Mouse (Mus musculus): ENCODE results near the gene Asic3. TPM values are rescaled to one million over a fixed set of nuclear protein-coding genes. Genes with fewer than 3 reads are reported as not detected.

The Asic3 gene
- total RNA-seq, 2 experiments from 2014 or later: 0.19 TPM; not detected in 1

DNA sequence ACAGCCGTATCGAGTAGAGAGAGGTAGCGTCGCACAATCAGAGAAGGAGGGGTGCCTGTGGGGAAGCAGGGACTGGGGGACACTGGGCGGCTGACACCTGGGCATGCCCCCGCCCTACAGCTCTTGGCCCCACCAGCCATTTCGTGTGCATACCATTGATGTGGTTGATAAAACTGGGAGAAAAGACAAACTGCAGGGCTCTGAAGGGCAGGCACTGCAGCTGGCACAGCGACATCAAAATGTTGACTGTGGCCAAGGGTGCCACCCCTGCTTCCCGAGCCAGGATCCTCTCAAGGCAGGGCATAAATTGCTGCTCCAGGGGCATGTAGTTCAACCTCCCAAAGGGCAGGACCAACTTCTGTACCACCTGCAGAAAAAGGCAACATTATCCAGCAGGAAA is 28.8 kb downstream of the Asic3 start:
- no peak for DNase-seq (ENCODE audit: extremely low spot score in 1 of 2, low spot score in 2 of 2)
- intact Hi-C loops (cut with DNase I): no loop called here

DNA sequence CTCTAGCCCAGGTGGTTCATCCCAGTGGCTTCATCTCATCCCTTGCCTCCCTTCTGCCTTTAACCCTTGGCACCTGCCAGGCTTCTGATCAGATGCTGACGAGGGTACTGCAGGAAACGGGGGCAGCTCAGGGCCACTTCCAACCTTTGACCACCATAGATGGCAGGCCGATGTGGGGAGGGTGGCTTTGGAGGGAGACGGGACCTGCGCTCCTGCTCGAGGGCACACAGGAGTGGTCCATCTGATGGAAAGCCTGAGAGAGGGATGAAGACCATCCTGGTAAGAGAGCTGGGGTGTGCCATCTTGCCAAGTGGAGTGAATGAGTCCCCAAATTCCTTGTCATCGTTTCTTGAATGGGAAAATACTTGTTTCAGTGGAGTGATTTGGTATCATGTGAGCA is 30.0 kb downstream of the Asic3 start:
- intact Hi-C loops (cut with DNase I): no loop called here

DNA sequence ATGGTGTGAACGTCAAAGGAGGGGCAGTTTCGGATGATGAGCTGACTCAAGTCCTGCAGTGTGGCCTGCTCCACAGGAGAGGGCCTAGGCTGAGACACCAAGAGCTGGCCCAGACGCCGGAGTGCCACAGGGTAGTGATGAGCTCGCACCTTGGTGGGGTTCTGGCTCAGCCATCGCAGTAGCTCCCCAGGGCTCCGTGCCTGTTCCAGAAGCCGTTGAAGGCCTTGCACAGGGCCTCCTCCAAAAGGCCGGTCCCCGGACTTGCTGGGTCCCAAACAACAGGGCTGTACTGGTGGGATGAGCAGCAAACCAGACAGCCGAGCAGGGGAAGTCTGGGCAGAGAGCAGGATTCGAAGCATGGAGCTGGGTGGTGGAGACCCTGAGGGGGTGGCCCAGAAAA is 30.7 kb downstream of the Asic3 start:
- intact Hi-C loops (cut with DNase I): loop anchor here (2.0 kb wide), 1 partner anchor 19 kb away; no protein-coding TSS in a partner anchor
- peak in 1 of 2 experiments; percentile 45 for DNase-seq (ENCODE audit: extremely low spot score in 1 of 2, low spot score in 2 of 2)

More for the DNA sequence above, 30.0 kb downstream of the Asic3 start:
- DNase-seq (ENCODE audit: extremely low spot score in 1 of 2, low spot score in 2 of 2): no peak

DNA sequence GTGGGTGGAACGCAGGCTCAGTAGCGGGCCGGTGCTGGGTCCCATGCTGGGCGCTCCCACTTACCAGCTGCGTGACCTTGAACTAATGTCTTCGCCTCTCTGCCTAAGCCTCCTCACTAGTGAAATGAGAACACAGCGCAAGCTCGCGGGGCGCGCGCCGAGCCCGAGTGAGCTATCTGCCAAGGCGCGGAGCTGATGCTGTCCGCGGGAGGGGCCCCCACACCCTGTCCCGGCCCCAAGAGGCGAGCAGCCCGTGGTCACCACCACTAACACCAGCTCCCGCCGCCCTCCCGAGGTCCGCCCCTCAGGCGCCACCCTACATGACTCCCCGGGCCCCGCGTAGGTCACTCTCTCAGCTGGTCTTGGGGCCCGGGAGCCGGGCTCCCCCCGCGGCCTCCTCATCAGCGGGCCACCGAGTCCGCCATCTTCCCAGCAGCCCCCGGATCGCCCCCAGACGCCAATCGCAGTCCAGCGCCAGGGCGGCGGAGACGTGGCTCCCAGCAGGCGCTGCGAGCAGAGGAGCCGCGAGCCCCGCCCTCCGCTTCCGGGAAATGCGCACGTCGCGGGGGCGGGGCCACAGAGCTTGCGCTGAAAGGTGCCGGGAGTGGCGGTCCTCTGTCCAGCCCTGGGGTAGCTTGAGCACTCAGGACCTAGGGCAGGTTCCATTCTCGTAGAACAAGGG is 31.7 kb downstream of the Asic3 start, which contains the start of gene Fastk:
Gene Fastk, minus strand, starts transcription at position 542 of the 682 bp plus-strand sequence.
- intact Hi-C loops (cut with DNase I): loop anchor here (2.0 kb wide), 1 partner anchor 20 kb away; no protein-coding TSS in a partner anchor
- DNase-seq (ENCODE audit: extremely low spot score in 1 of 2, low spot score in 2 of 2): peak; percentile 86 to 97

DNA sequence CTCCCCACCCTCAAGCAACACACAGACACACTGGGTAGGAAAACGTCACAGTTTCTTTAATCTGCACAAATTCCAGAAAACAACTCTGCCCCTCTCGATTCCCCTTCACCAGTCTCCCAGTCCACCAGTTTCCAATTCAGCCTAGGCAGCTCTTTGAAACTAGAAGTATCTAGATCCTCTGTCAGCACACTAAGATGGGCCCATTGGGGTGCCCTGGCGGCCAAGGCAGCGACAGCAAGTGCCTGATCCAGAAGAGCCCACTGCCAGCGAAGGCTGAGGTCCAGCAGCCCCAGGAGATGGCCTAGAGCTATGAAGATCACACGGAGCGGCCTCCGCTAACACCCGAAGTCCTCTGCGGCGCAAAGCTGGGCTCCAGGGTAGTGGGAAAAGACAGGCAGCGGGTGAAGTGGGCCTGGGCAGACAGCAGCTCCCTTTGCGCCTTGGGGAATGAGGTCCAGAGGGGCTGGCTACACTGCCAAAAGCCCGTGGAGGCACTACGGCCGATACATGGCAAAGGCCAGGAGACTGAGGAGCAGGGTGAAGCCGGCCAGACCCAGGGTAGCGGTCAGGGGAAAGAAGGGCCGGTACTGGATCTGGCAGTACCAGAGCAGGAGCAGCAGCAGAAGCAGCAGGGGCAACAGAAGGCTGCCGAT is 32.4 kb downstream of the Asic3 start:
- intact Hi-C loops (cut with DNase I): loop anchor here (2.0 kb wide), 1 partner anchor 21 kb away; no protein-coding TSS in a partner anchor
- DNase-seq (ENCODE audit: extremely low spot score in 1 of 2, low spot score in 2 of 2): no peak

DNA sequence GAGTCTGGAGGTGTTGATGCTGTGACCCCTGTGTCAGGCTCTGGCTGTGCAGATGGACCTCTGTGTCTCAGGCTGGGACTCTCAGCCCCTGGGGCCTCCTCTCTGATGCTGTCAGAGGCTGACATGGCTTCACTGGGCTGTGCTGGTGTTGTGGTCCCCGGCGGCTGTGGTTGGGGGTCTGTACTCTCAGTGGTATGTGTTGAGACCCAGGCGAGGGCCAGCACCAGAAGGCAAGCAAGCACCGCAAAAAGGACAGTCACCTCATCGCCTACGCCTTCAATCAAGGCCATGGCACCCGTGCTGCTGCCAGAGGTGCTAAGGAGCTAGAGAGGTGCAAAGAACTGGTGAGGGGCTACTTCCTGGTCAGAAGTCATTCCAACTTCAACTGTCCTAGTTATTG is 33.4 kb downstream of the Asic3 start:
- DNase-seq (ENCODE audit: extremely low spot score in 1 of 2, low spot score in 2 of 2): peak in 1 of 2 experiments; percentile 29
- intact Hi-C loops (cut with DNase I): no loop called here

DNA sequence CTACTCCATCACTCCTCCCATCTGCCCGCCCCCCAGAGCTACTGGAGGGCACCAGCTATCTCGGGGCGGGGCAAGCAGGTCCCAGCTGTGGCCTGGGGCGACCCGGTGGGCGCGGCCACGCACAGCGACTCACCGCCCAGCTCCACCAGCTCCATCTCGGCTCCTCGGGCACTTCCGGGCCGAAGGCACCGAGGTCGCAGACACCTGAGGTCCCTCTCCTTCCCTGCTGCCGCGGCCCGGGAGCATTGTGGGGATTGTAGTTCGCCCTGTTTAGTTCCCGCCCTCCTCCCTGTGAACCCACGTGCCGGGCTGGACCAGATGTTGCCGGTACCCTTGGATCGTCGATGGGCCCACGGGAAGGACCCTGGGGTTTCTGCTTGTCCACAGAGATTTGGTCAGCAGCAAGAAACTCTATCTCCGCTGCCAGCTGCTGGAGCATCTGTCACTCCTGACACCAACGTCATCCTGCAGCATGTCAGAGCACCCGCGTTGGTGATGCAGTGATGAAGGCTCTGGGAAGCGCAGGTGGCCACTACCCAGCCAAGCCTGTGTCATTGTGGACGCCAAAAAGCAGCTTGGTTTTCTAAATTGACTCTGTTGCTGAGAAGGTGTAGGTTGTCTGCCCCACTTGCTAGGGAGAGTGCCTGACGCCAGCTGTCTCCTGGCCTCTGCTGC is 34.6 kb downstream of the Asic3 start, which contains the start of gene Tmub1:
Gene Tmub1, minus strand, starts transcription at position 231 of the 675 bp plus-strand sequence.
- DNase-seq (ENCODE audit: extremely low spot score in 1 of 2, low spot score in 2 of 2): peak; percentile 76 to 88
- intact Hi-C loops (cut with DNase I): no loop called here

DNA sequence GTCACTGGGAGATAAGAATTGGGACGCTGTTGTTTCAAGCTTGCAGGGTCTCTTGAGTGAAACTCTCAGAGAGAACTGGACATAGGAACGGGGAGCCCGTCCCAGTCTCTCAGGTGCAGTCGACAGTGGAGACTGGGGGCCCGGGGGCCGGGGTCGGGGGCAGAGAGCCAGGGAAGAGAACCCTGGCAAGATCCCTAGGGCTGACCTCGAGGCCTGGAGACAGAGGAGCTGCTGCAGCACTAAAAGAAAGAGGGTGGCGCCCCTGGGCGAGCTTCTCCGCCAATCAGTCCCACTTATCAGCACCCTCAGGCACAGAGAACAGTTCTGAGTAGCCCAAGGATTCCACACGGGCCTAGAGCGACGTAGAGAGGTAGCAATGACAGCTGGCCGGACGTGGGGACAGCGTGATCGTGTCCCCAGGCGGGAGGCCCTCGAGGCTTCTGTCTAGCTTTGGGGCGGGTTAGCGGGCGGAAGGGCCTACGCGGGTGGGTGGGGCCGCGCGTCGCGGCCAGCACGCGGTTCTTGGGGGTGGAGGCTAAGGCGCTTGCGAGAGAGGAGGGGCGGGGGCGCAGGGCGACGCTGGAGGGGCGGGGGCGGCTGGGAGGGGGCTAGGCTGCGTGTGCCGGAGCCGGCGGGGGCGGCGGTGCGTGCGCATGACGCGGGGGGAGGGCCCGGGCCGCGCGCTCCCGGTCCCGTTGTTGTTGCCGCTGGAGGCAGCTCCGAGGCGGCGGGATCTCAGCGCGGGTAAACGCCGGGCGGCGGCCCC is 38.3 kb downstream of the Asic3 start:
- intact Hi-C loops (cut with DNase I): loop anchor here (2.0 kb wide), 1 partner anchor 19 kb away; no protein-coding TSS in a partner anchor
- peak; percentile 81 to 95 for DNase-seq (ENCODE audit: extremely low spot score in 1 of 2, low spot score in 2 of 2)

DNA sequence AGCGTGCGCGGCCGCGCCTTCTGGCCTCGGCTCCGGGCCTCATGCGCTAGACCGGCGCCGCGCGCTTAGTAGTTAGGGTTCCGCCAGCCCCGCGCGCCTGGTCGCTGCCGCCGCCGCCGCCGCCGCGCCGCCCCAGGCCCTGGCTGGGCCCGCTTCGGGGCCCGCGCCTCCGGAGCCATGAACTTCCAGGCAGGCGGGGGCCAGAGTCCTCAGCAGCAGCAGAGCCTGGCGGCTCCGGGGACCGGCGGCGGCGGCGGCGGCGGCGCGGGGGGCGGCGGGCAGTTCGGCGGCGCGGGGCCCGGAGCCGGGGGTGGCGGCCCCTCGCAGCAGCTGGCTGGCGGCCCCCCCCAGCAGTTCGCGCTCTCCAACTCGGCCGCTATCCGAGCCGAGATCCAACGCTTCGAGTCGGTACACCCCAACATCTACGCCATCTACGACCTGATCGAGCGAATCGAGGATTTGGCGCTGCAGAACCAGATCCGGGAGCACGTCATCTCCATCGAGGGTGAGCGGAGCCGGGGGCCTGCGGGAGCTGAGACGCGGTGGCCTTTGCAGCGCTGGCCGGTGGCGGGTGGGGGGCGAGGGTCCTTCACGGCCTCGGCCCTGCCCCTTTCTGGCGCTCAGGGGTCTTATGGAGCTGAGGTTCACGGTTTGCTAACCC is 39.0 kb downstream of the Asic3 start, which contains the start of gene Agap3:
Gene Agap3, plus strand, starts transcription at position 148 of the 661 bp plus-strand sequence.
- intact Hi-C loops (cut with DNase I): loop anchor here (2.0 kb wide), 1 partner anchor 19 kb away; no protein-coding TSS in a partner anchor

DNA sequence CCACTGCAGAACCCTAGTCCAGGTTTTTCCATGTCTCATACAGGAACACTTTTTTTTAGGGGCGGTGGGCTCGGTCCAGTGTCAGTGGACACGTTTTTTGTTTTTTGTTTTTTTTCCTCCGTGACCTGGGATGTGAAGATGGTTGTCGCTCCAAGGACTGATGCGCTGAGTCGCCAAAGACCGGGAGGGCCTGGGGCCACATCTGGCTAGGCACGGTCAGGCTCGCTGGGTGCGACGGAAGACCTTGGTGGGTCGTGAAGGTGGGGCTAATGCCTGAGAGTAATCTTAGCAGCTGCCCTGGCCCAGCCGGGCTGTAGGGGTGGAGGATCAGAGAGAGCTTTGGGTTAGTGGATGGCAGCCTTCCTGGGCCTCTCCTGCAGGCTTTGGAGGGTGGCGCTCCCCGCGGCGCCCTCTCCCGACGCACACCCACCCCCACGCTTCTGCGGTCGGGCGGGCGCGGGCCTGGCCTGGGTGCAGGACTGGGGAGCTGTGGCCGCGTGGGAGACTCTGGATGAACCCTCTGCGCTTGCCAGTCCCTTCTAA is 39.6 kb downstream of the Asic3 start:
- intact Hi-C loops (cut with DNase I): loop anchor here (2.0 kb wide), 1 partner anchor 18 kb away; no protein-coding TSS in a partner anchor
- no peak for DNase-seq (ENCODE audit: extremely low spot score in 1 of 2, low spot score in 2 of 2)

More for the DNA sequence above, 39.0 kb downstream of the Asic3 start, which contains the start of gene Agap3:
- DNase-seq (ENCODE audit: extremely low spot score in 1 of 2, low spot score in 2 of 2): peak in 1 of 2 experiments; percentile 64

DNA sequence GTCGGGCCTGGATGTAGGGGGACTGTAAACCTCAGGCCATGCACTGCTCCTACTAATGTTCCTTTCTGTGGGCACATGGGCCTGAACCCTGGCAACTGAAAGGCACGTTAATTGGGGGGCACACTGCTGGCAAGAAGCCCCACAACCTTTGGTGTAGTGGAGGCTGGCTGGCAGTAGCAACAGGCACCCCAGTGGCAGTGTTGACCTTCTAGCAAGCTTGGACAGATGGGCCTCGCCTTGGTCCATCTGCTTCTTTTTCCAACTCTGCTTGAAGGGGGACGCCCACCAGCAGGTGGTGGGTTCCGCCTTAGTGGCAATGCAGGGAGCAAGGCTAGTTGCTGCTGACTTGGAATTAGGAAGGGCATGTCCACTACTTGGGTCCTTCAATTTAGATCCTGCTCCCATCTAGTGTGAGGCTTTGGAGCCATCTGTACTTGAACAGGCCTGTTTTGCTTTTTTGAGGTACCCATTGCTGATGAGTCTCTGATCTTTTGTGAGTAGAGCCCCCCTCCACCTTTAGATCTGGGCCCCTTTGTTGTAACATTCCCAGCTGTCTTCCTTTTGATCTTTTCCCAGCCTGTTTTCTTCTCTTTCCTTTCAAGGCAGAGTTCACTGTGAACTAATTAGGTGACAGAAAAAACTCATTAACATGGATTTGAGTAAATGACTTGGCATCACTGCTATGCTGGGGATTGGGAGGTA is 40.2 kb downstream of the Asic3 start:
- intact Hi-C loops (cut with DNase I): loop anchor here (2.0 kb wide), 1 partner anchor 17 kb away; no protein-coding TSS in a partner anchor
- DNase-seq (ENCODE audit: extremely low spot score in 1 of 2, low spot score in 2 of 2): no peak

DNA sequence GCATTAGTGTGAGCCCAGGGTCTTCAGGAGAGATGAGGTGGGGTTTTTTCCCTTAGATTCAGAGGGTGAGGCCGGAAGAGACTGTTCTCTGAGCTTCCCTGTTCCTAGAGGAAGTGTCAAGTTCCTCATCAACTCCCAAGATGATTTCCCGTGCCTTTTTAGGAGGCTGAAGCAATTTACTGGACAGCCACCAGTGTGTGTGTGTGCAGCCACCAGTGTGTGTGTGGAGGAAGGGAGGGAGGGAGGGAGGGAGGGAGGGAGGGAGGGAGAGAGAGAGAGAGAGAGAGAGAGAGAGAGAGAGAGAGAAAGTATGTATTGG is 40.8 kb downstream of the Asic3 start:
- intact Hi-C loops (cut with DNase I): loop anchor here (2.0 kb wide), 1 partner anchor 17 kb away; no protein-coding TSS in a partner anchor
- no peak for DNase-seq (ENCODE audit: extremely low spot score in 1 of 2, low spot score in 2 of 2)

DNA sequence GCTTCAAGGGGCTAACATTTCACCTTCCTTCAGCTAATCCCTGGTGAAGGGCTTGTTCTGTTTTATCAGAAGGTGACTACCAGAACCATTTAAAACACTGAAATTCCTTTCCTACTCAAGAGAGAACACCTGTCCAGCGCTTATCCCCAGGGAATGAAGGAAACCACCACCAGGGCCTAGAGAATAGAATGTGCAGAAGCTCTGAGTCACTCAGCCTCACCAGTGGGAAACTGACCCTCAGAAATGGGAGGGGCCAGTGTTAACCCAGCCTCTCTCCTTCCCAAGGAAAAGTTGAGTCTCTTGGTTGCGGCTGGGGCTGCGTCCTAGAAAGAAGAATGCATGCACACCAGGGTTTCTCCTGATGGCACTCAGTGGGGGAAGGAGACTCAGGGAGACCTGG is 41.9 kb downstream of the Asic3 start:
- intact Hi-C loops (cut with DNase I): no loop called here
- DNase-seq (ENCODE audit: extremely low spot score in 1 of 2, low spot score in 2 of 2): no peak

DNA sequence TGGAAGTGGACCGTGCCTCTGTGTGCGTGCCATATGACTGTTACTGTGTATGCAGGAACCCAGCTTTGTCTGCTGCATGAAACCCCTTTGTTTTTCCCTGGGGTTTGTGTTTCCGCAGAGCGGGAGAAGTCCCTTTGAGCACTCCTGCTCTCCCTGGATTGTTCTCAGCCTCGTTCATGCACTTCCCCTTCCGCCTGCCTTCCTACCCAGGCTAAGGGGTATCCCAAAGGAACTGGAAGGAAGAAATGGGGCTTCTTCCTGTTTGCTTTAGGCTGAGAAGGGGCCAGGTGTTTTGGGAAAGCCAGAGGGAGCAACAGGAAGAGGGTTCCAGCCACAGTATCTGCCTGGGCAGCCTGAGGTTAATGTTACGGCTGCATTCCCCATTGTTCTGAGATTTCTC is 42.4 kb downstream of the Asic3 start:
- no peak for DNase-seq (ENCODE audit: extremely low spot score in 1 of 2, low spot score in 2 of 2)
- intact Hi-C loops (cut with DNase I): no loop called here

DNA sequence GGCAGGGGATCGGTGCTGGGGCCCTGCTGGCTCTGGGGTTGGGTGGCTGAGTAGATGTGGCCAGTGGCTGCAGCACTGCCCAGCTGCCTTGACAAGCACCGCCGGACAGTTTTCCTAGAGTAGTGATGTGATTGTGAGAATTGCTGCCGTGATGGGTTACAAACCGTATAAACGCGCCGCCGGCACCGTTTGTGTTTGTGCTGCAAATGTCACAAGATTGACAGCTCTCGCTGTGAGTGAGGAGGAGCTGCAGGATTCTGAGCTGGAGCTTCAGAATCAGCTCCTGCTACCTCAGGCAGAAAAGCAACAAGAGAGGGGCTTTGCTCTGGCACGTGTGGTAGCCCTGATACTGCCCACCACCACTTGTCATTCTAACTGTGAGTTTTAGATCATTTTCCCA is 53.6 kb downstream of the Asic3 start:
- intact Hi-C loops (cut with DNase I): no loop called here
- no peak for DNase-seq (ENCODE audit: extremely low spot score in 1 of 2, low spot score in 2 of 2)

Measured in left cerebral cortex, postnatal 10 days (tissue).